Mouse (Mus musculus): Measurements from ENCODE around the gene Hist1h2an. TPM values are rescaled to one million over a fixed set of nuclear protein-coding genes. Genes with fewer than 3 reads are reported as not detected.
"Not testable (repeated sequence)": the region's sequence is repeated elsewhere in the genome, so short reads cannot be mapped to it uniquely, and the experiment has no call there.

Hist1h2an gene
- polyA plus RNA-seq, 1 experiment from 2014 or later, result not detected

- Histone ChIP-seq H3K27ac (no peak overlapping the region), H3K4me3 (ENCODE audit: inconsistent target) (no peak overlapping the region), H3K79me2 (ENCODE audit: inconsistent target) (no peaks in the 10 kb centered on the region), H3K36me3 (ENCODE audit: inconsistent target) (no peaks in the 10 kb centered on the region)
- WGBS (ENCODE audit: missing documents), result 62% methylated on average over 18 of the region's 18 CpGs
These were observed 3.7 kb upstream of the Hist1h2an start for GRCm38 (mm10) chr13:21790601-21791283.

DNA sequence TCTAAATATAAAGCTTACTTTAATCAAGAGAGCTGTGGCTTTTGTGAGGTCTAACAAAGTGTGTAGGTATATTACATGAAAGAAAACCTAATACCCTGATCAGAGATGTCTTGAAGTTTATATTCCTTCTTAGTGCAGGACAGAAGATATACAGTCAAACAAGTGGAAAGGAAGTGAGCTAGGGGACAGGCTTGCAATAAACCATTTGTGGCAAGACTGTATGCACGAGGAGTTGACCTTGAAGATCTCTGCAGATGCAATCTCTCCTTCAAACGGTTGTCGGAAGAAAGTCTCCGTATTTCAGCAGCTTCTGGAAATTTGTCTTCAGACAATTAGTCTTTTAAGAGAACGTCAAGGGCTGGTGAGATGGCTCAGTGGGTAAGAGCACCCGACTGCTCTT is 2.9 kb upstream of the Hist1h2an start:
- 63% methylated on average over 5 of the region's 6 CpGs for WGBS (ENCODE audit: missing documents)
- Histone ChIP-seq H3K79me2 (ENCODE audit: inconsistent target) (no peaks in the 10 kb centered on the region), H3K36me3 (ENCODE audit: inconsistent target) (no peaks in the 10 kb centered on the region), H3K4me3 (ENCODE audit: inconsistent target) (no peak overlapping the region), H3K27ac (no peak overlapping the region)

GRCm38 (mm10) chr13:21787760-21788593 is 959 bp upstream of the Hist1h2an start:
- no peak overlapping the region for H3K4me3 ChIP-seq (ENCODE audit: inconsistent target)
- peak overlapping the region; percentile 28 for H3K27ac ChIP-seq
- H3K36me3 ChIP-seq (ENCODE audit: inconsistent target), result no peaks in the 10 kb centered on the region
- H3K79me2 ChIP-seq (ENCODE audit: inconsistent target), result no peaks in the 10 kb centered on the region
- 54% methylated on average over 13 of the region's 21 CpGs for WGBS (ENCODE audit: missing documents)

DNA sequence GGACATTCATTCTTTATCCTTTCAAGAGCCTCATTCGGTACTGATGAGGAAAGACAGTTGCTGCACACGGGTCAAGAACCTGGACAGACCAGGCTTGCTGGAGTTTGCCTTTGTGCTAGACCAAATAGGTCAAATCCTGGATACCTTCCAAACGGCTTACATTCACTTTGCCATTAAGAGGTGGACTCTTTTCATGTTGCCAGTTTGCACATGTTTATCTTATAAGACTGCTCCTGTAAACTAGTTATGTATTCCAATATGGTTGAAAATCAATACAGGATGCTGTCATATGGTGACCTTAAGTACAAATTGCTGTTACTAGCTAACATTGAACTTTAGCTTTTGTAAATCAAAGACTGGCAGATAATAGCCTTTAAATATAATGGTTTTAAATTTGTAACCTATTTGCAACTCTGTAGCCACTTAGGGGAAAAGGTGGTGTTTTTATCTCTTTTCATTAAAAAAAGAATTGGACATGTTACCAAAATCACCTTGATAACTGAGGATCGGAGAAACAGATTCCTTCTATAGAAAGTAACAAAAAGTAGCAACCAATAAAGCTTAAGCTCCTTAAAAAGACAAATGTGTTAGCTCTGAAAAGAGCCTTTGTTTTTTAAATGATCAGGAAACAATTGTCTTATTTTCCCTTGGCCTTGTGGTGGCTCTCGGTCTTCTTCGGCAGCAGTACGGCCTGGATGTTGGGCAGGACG is 674 bp downstream of the Hist1h2an start:
- peak overlapping the region; percentile 88 for H3K27ac ChIP-seq
- no peaks in the 10 kb centered on the region for H3K36me3 ChIP-seq (ENCODE audit: inconsistent target)
- H3K4me3 ChIP-seq (ENCODE audit: inconsistent target), result peak overlapping the region; percentile 20
- H3K79me2 ChIP-seq (ENCODE audit: inconsistent target), result no peaks in the 10 kb centered on the region
- WGBS (ENCODE audit: missing documents), result 29% methylated on average over 7 of the region's 8 CpGs

GRCm38 (mm10) chr13:21784311-21784710 is 2.7 kb downstream of the Hist1h2an start:
- peak overlapping the region; percentile 88 for H3K27ac ChIP-seq
- no peaks in the 10 kb centered on the region for H3K79me2 ChIP-seq (ENCODE audit: inconsistent target)
- no peak overlapping the region; the same call in 1 of the 2 replicates for H3K4me3 ChIP-seq (ENCODE audit: inconsistent target)
- 88% methylated on average over 6 of the region's 6 CpGs for WGBS (ENCODE audit: missing documents)
- no peaks in the 10 kb centered on the region for H3K36me3 ChIP-seq (ENCODE audit: inconsistent target)

- Histone ChIP-seq H3K36me3 (ENCODE audit: inconsistent target) (no peaks in the 10 kb centered on the region), H3K27ac (peak overlapping the region; percentile 88), H3K4me3 (ENCODE audit: inconsistent target) (peak overlapping the region; percentile 29), H3K79me2 (ENCODE audit: inconsistent target) (no peaks in the 10 kb centered on the region)
- WGBS (ENCODE audit: missing documents), result 15% methylated on average over 9 of the region's 9 CpGs
These were observed 3.3 kb downstream of the Hist1h2an start for GRCm38 (mm10) chr13:21783734-21784161.

- Histone ChIP-seq H3K36me3 (ENCODE audit: inconsistent target) (no peaks in the 10 kb centered on the region), H3K79me2 (ENCODE audit: inconsistent target) (no peaks in the 10 kb centered on the region), H3K4me3 (ENCODE audit: inconsistent target) (peak within 1 kb of the TSS; percentile 29), H3K27ac (peak within 1 kb of the TSS; percentile 88)
- WGBS (ENCODE audit: missing documents), result 4% methylated on average over 6 of the region's 20 CpGs
These were observed 3.8 kb downstream of the Hist1h2an start, which contains the start of gene Hist1h3i for GRCm38 (mm10) chr13:21783255-21783617. TSS of gene Hist1h3i (minus strand) at chr13:21783370.

DNA sequence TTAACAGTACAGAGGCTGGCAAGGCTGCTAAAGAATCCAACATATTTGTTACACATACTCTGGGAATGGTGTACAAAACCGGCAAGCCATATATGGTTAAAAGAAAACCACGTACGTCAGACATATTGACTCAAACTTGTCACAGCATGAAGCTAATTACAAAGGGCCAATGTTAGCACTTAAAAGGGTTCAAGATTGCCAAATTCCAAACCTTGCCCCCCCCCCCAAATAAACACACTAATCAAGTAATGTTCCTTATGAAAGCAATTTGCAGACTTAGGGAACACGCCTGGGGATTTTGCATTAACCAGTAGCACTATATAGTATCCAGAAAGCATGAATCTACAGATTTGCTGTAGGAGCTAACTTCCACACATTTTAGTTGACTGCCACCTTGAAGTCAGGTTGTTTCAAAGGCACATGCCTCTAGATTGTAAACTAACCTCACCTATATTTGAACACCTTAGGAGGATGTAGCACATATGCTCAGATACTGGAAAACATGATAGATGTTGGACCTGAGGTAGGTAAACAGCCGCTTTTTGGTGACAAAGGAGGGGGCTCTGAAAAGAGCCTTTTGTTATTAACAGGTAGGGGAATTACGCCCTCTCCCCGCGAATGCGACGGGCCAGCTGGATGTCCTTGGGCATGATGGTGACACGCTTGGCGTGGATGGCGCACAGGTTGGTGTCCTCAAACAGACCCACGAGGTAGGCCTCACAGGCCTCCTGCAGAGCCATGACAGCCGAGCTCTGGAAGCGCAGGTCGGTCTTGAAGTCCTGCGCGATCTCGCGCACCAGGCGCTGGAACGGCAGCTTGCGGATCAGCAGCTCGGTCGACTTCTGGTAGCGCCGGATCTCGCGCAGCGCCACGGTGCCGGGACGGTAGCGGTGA is 4.4 kb downstream of the Hist1h2an start:
- WGBS (ENCODE audit: missing documents), result 4% methylated on average over 10 of the region's 35 CpGs
- peak overlapping the region; percentile 23; the same call in 1 of the 2 replicates for H3K4me3 ChIP-seq (ENCODE audit: inconsistent target)
- peak overlapping the region; percentile 86 for H3K27ac ChIP-seq
- H3K36me3 ChIP-seq (ENCODE audit: inconsistent target); H3K79me2 ChIP-seq (ENCODE audit: inconsistent target): not testable (repeated sequence)

- Histone ChIP-seq H3K4me3 (ENCODE audit: inconsistent target) (no peak overlapping the region), H3K27ac (peak overlapping the region; percentile 86)
These were observed 5.4 kb downstream of the Hist1h2an start for GRCm38 (mm10) chr13:21781639-21782038.

DNA sequence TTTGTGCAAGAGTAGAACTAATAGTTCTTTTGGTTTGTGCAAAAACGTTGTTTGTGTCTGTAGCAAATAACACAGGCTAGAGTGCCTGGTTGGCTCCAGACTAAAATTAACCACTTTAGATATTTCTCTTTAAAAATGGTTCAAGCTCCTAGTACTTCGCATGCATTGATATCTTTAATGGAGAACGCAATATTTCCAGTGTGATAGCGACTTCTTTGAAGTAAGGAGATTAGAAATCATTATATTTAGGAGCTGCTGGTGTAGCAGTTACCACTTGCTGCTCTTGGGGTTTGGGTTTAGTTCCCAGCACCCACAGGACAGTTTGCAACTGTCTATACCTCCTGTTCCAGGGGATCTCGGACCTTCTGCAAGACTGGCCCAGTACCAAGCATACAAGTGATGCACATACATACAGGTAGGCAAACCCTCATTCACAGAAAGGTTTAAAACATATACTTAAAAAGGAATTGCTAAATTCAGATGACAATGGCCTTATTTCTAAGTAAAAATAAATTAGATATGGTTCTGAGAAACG is 5.9 kb downstream of the Hist1h2an start:
- Histone ChIP-seq H3K79me2 (ENCODE audit: inconsistent target) (no peaks in the 10 kb centered on the region), H3K4me3 (ENCODE audit: inconsistent target) (peak overlapping the region; percentile 58; the same call in 1 of the 2 replicates), H3K36me3 (ENCODE audit: inconsistent target) (no peaks in the 10 kb centered on the region), H3K27ac (peak overlapping the region; percentile 86)
- 60% methylated on average over 5 of the region's 6 CpGs for WGBS (ENCODE audit: missing documents)

More at GRCm38 (mm10) chr13:21781639-21782038, 5.4 kb downstream of the Hist1h2an start:
- Histone ChIP-seq H3K36me3 (ENCODE audit: inconsistent target) (no peaks in the 10 kb centered on the region), H3K79me2 (ENCODE audit: inconsistent target) (no peaks in the 10 kb centered on the region)
- 100% methylated on average over 1 of the region's 1 CpGs for WGBS (ENCODE audit: missing documents)

GRCm38 (mm10) chr13:21779767-21780731 is 7.0 kb downstream of the Hist1h2an start, which contains the start of gene Hist1h1b:
TSS of gene Hist1h1b (minus strand) at chr13:21780625.
- H3K27ac ChIP-seq, result peak within 1 kb of the TSS; percentile 86
- no peaks in the 10 kb centered on the region for H3K79me2 ChIP-seq (ENCODE audit: inconsistent target)
- peak within 1 kb of the TSS; percentile 58 for H3K4me3 ChIP-seq (ENCODE audit: inconsistent target)
- no peaks in the 10 kb centered on the region for H3K36me3 ChIP-seq (ENCODE audit: inconsistent target)
- WGBS (ENCODE audit: missing documents), result under 1% methylated on average over 43 of the region's 44 CpGs

DNA sequence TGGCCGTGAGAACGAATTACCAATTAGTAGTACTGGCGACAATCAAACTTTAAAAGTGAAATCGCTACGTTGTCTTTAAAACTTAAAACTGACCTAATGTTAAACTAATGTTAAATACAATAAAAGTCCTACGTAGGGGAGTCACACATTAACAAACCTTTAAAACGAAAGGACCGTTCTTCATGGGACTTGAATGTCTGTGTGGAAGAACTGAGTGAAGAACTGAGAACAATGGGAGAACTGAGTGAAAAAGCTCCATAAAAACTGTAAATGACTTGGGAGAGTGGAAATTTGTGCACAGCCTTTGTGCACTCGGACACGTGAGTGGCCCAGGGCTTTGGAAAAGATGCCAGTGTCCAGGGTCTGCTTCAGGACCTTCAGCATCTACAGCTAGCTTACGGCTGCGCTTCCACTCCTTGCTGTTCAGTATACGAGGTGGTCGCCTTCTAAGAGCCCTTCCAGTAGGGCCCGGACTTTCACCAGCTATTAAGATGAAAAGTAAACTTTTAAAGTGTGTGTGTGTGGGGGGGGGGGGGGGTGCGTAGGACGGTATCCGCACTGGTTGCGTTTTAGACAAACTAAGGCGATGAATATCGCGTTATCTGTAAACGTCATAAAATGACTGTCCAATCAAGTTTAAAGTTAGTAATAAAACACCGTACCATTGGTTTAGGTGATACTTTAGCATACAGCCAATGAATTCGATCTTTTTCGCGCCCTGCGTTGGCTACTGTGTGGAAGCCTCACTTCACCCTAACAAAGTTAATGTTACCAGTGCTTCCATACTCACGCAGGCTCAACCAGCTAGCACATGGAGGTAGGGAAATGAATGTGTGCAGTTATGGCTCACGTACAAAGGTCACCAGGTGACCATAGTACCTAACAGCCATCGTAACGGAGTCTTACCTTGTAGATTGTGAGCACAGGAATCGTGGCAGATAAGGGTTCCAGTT is 7.9 kb downstream of the Hist1h2an start:
- H3K79me2 ChIP-seq (ENCODE audit: inconsistent target), result no peaks in the 10 kb centered on the region
- H3K36me3 ChIP-seq (ENCODE audit: inconsistent target), result no peaks in the 10 kb centered on the region
- peak overlapping the region; percentile 58 for H3K4me3 ChIP-seq (ENCODE audit: inconsistent target)
- WGBS (ENCODE audit: missing documents), result under 1% methylated on average over 31 of the region's 33 CpGs
- H3K27ac ChIP-seq, result peak overlapping the region; percentile 86
